ENCODE assay signal across 8 mouse cellular contexts in genomic region chr2:10010263-10010909, GRCm38 (mm10). TPM values are rescaled to one million over a fixed set of nuclear protein-coding genes. Genes with fewer than 3 reads are reported as not detected.
DNase-seq lines count a peak whose midpoint lies in the region; ATAC-seq and TF ChIP-seq lines count a peak whose summit lies in the region.

No protein-coding gene starts in this region.

- peak; percentile 92 for TF ChIP-seq CTCF in liver, postnatal 0 days (IDR thresholded peaks at IDR 0.05; ENCODE audit: low read depth)

- no peak overlapping the region for H3K4me2 ChIP-seq in liver, postnatal 0 days (ENCODE audit: low read depth, low read length)

- H3K27ac ChIP-seq in liver, postnatal 0 days (ENCODE audit: low read depth): no peak overlapping the region

- no peaks in the 10 kb centered on the region for H3K9me3 ChIP-seq in liver, postnatal 0 days (ENCODE audit: low read length)

- no peak for ATAC-seq in liver, postnatal 0 days
- ATAC-seq in inflammation-experienced regulatory T-cells, adult 6 months: peak; percentile 80

- intact Hi-C loops in left cerebral cortex, postnatal 36 days (cut with DNase I): loop anchor here (2.0 to 5.0 kb wide), 2 partner anchors 1258 to 1336 kb away; no protein-coding TSS in a partner anchor

- DNase-seq in cerebellum, adult 18-20 months: peak; percentile 26 to 40
- DNase-seq in cerebellum, adult 11 months: no peak
- DNase-seq in liver, postnatal 0 days: no peak
- no peak for DNase-seq in liver
- DNase-seq in cerebellum, adult 8-10 months: peak; percentile 25
- DNase-seq in naive thymus-derived CD4-positive, alpha-beta T cell, adult 2 months (ENCODE audit: low read depth): peak; percentile 78
- no peak for DNase-seq in left cerebral cortex, postnatal 36 days (ENCODE audit: low spot score in 2 of 2)

- no peaks in the 10 kb centered on the region for H3K4me1 ChIP-seq in liver, postnatal 0 days (ENCODE audit: insufficient read depth)

- no peaks in the 10 kb centered on the region for H3K36me3 ChIP-seq in liver, postnatal 0 days (replicated peaks; ENCODE audit: insufficient read depth, low read length)

- H3K4me3 ChIP-seq in liver, postnatal 0 days (ENCODE audit: low read depth, low read length): no peak overlapping the region

- H3K27me3 ChIP-seq in liver, postnatal 0 days (ENCODE audit: insufficient read depth, low read length): no peaks in the 10 kb centered on the region

- 43% methylated on average over 7 of the region's 7 CpGs for WGBS in liver, postnatal 0 days (ENCODE audit: insufficient replicate concordance)

- no peak overlapping the region for H3K9ac ChIP-seq in liver, postnatal 0 days (replicated peaks)

- no peak for TF ChIP-seq EP300 in liver, postnatal 0 days (IDR thresholded peaks at IDR 0.05; ENCODE audit: low read depth)

RNA-seq across cellular contexts. Expression of gene Taf3, which starts 38.0 kb away (rescaled TPM):
- 3.9 and 5.7 TPM in 2 replicates for polyA plus RNA-seq in liver, postnatal 0 days (2015; fragmentation: Nextera tagmentation; extraction: Ambion mirVana)
- 10 to 100 TPM; 12.7 to 19.0 (median 17.6) TPM for polyA plus RNA-seq in inflammation-experienced regulatory T-cells, adult 6 months (2017; shearing (Covaris generic))
- total RNA-seq in left cerebral cortex, postnatal 36 days (2021): 10 to 100 TPM; 13.0 to 17.4 TPM

Comparison
In these comparisons a context has a peak if more than half of its experiments do, and no peak if none do; other contexts are left out.
1. DNase-seq: peak in cerebellum, adult 18-20 months (2 of 2), cerebellum, adult 8-10 months (single experiment) and naive thymus-derived CD4-positive, alpha-beta T cell, adult 2 months (single experiment); none in cerebellum, adult 11 months (single experiment), liver, postnatal 0 days (single experiment), liver (single experiment) and left cerebral cortex, postnatal 36 days (0 of 2).